Mouse (Mus musculus): Measurements from ENCODE around the gene Krt86. TPM values are rescaled to one million over a fixed set of nuclear protein-coding genes. Genes with fewer than 3 reads are reported as not detected.

Krt86 gene
- polyA plus RNA-seq, 1 experiment from 2014 or later, result not detected

DNA sequence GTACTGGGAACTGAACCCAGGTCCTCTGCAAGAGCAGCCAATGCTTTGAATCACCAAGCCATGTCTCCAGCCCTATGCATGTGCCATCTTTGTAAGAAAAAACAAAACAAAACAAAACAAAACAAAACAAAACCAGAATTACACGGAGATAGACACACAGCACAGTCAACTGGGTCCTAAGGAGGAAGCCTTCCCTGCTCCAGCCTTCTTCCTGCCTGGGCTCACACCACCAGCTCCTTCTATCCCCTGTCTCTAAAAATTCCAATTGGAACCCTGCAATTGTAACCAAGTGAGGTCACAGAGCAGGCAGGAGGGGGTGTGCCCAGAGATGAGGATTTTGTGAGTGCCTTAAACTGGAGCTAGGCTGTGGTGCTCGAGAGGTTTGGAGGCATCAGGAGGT, 25.8 kb upstream of the Krt86 start, which contains the start of gene Krt88:
Gene Krt88 (plus strand): TSS at position 301 of the 400 bp plus-strand sequence.
- H3K36me3 ChIP-seq (replicated peaks; ENCODE audit: insufficient read depth, low read length), result no peaks in the 10 kb centered on the region
- H3K4me1 ChIP-seq (ENCODE audit: insufficient read depth), result no peaks in the 10 kb centered on the region
- H3K27me3 ChIP-seq (ENCODE audit: insufficient read depth, low read length), result no peaks in the 10 kb centered on the region
- no peak within 1 kb of the TSS for H3K27ac ChIP-seq (ENCODE audit: low read depth)
- TF ChIP-seq CTCF (IDR thresholded peaks at IDR 0.05; ENCODE audit: low read depth), result no peak
- no peak for TF ChIP-seq EP300 (IDR thresholded peaks at IDR 0.05; ENCODE audit: low read depth)
- 69% methylated on average over 2 of the region's 2 CpGs for WGBS (ENCODE audit: insufficient replicate concordance)
- DNase-seq (no peak), ATAC-seq (no peak)
- H3K9ac ChIP-seq (replicated peaks), result no peak within 1 kb of the TSS
- no peak within 1 kb of the TSS for H3K4me3 ChIP-seq (ENCODE audit: low read depth, low read length)
- H3K4me2 ChIP-seq (ENCODE audit: low read depth, low read length), result no peak within 1 kb of the TSS
- no peaks in the 10 kb centered on the region for H3K9me3 ChIP-seq (ENCODE audit: low read length)

GRCm38 (mm10) chr15:101453093-101453736, 20.1 kb upstream of the Krt86 start:
- H3K4me2 ChIP-seq (ENCODE audit: low read depth, low read length), result no peak overlapping the region

DNA sequence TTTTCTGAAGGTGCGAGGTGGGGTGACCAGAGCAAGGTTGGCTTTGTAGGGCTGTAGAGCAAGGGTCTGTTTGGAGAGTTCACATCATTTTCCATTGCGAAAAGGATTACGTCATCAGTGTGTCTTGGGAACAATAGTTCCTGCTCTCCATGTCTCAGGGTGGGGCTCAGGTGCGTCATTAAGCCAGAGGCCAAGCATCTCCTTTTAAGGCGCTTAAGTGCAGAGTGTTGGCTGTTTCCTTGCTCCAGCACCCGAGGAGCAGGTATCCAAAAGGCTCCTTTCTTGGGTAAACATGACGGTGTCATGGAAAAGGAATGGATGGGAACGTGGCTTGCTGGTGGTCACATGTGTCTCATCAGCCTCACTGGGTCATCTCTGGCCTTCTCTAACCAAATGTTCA, 18.5 kb upstream of the Krt86 start:
- ATAC-seq, result no peak
- H3K27me3 ChIP-seq (ENCODE audit: insufficient read depth, low read length), result no peaks in the 10 kb centered on the region
- no peak overlapping the region for H3K27ac ChIP-seq (ENCODE audit: low read depth)
- DNase-seq, result no peak
- TF ChIP-seq CTCF (IDR thresholded peaks at IDR 0.05; ENCODE audit: low read depth) (no peak), EP300 (IDR thresholded peaks at IDR 0.05; ENCODE audit: low read depth) (no peak)
- H3K4me2 ChIP-seq (ENCODE audit: low read depth, low read length), result no peak overlapping the region
- 0 out of 2 replicates have a peak, but pooled peaks cover 2% of the 10 kb centered on the region for H3K9me3 ChIP-seq (ENCODE audit: low read length)
- 74% methylated on average over 8 of the region's 8 CpGs for WGBS (ENCODE audit: insufficient replicate concordance)
- peaks cover 2% of the 10 kb centered on the region; the same call in 1 of the 2 replicates for H3K4me1 ChIP-seq (ENCODE audit: insufficient read depth)
- H3K9ac ChIP-seq (replicated peaks), result no peak overlapping the region
- no peaks in the 10 kb centered on the region for H3K36me3 ChIP-seq (replicated peaks; ENCODE audit: insufficient read depth, low read length)
- H3K4me3 ChIP-seq (ENCODE audit: low read depth, low read length), result no peak overlapping the region

More at GRCm38 (mm10) chr15:101453093-101453736, 20.1 kb upstream of the Krt86 start:
- no peaks in the 10 kb centered on the region for H3K27me3 ChIP-seq (ENCODE audit: insufficient read depth, low read length)
- ATAC-seq (peak; percentile 69; the same call in 1 of the 2 replicates), DNase-seq (peak; percentile 82)
- H3K36me3 ChIP-seq (replicated peaks; ENCODE audit: insufficient read depth, low read length), result no peaks in the 10 kb centered on the region
- peaks cover 2% of the 10 kb centered on the region; the same call in 1 of the 2 replicates for H3K4me1 ChIP-seq (ENCODE audit: insufficient read depth)
- H3K4me3 ChIP-seq (ENCODE audit: low read depth, low read length), result no peak overlapping the region
- TF ChIP-seq CTCF (IDR thresholded peaks at IDR 0.05; ENCODE audit: low read depth) (peak; percentile 75), EP300 (IDR thresholded peaks at IDR 0.05; ENCODE audit: low read depth) (no peak)
- H3K9me3 ChIP-seq (ENCODE audit: low read length), result 0 out of 2 replicates have a peak, but pooled peaks cover 2% of the 10 kb centered on the region
- H3K9ac ChIP-seq (replicated peaks), result no peak overlapping the region
- 5% methylated on average over 13 of the region's 13 CpGs for WGBS (ENCODE audit: insufficient replicate concordance)
- H3K27ac ChIP-seq (ENCODE audit: low read depth), result no peak overlapping the region

DNA sequence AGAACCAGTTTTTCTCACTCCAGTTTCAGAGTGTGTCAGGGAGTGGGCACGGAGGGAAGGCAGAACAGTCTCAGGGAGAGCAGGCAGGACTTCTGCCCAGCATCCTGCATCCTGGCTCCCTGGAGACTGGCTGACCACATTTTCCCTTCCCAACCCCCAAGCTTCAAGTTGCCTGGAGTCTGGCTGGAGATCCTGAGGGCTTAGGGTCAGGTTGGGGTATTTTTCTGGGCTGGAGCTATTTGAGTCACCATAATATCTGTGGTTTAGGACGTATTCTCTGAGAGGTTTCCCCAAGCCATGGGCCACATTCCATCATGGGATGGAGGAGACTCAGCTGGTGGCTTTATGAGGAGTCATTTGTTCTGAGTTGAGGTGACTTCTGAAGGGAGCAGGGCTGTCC, 18.0 kb upstream of the Krt86 start:
- 65% methylated on average over 2 of the region's 2 CpGs for WGBS (ENCODE audit: insufficient replicate concordance)
- H3K27ac ChIP-seq (ENCODE audit: low read depth), result no peak overlapping the region
- no peak overlapping the region for H3K4me3 ChIP-seq (ENCODE audit: low read depth, low read length)
- peaks cover 2% of the 10 kb centered on the region; the same call in 1 of the 2 replicates for H3K4me1 ChIP-seq (ENCODE audit: insufficient read depth)
- DNase-seq, result no peak
- H3K27me3 ChIP-seq (ENCODE audit: insufficient read depth, low read length), result no peaks in the 10 kb centered on the region
- no peak overlapping the region for H3K9ac ChIP-seq (replicated peaks)
- H3K9me3 ChIP-seq (ENCODE audit: low read length), result 0 out of 2 replicates have a peak, but pooled peaks cover 2% of the 10 kb centered on the region
- H3K36me3 ChIP-seq (replicated peaks; ENCODE audit: insufficient read depth, low read length), result no peaks in the 10 kb centered on the region
- TF ChIP-seq CTCF (IDR thresholded peaks at IDR 0.05; ENCODE audit: low read depth) (no peak), EP300 (IDR thresholded peaks at IDR 0.05; ENCODE audit: low read depth) (no peak)
- no peak for ATAC-seq
- no peak overlapping the region for H3K4me2 ChIP-seq (ENCODE audit: low read depth, low read length)

DNA sequence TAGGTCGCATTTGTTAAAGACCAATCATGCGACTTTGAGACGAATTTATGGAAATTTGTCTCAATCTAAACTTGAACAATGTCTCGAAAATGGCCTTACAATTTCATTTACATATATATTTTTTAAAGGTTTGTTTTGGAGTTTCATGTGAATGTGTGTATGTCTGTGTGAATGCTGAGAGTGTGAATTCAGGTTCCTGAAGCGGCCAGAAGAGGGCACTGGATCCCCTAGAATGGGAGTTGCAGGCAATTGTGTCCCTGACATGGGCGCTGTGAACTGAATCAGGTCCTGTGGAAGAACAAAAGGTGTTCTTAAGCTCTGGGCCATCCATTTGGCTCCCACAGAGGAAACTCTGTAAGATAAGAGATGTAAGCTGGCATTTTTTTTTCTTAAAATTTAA, 17.4 kb upstream of the Krt86 start:
- no peaks in the 10 kb centered on the region for H3K27me3 ChIP-seq (ENCODE audit: insufficient read depth, low read length)
- no peak overlapping the region for H3K4me3 ChIP-seq (ENCODE audit: low read depth, low read length)
- no peak for TF ChIP-seq EP300 (IDR thresholded peaks at IDR 0.05; ENCODE audit: low read depth)
- peak; percentile 15; the same call in 1 of the 2 replicates for TF ChIP-seq CTCF (IDR thresholded peaks at IDR 0.05; ENCODE audit: low read depth)
- 0 out of 2 replicates have a peak, but pooled peaks cover 2% of the 10 kb centered on the region for H3K9me3 ChIP-seq (ENCODE audit: low read length)
- ATAC-seq, result no peak
- H3K4me1 ChIP-seq (ENCODE audit: insufficient read depth), result peaks cover 2% of the 10 kb centered on the region; the same call in 1 of the 2 replicates
- no peak overlapping the region for H3K9ac ChIP-seq (replicated peaks)
- no peaks in the 10 kb centered on the region for H3K36me3 ChIP-seq (replicated peaks; ENCODE audit: insufficient read depth, low read length)
- no peak overlapping the region for H3K27ac ChIP-seq (ENCODE audit: low read depth)
- DNase-seq, result no peak
- H3K4me2 ChIP-seq (ENCODE audit: low read depth, low read length), result no peak overlapping the region
- WGBS (ENCODE audit: insufficient replicate concordance), result 82% methylated on average over 6 of the region's 6 CpGs

- H3K4me2 ChIP-seq (ENCODE audit: low read depth, low read length), result no peak overlapping the region
- H3K27ac ChIP-seq (ENCODE audit: low read depth), result no peak overlapping the region
- ATAC-seq (no peak), DNase-seq (no peak)
- 0 out of 2 replicates have a peak, but pooled peaks cover 2% of the 10 kb centered on the region for H3K9me3 ChIP-seq (ENCODE audit: low read length)
- H3K27me3 ChIP-seq (ENCODE audit: insufficient read depth, low read length), result no peaks in the 10 kb centered on the region
- no peak for TF ChIP-seq CTCF (IDR thresholded peaks at IDR 0.05; ENCODE audit: low read depth)
- TF ChIP-seq EP300 (IDR thresholded peaks at IDR 0.05; ENCODE audit: low read depth), result no peak
- no peak overlapping the region for H3K9ac ChIP-seq (replicated peaks)
- no peaks in the 10 kb centered on the region for H3K36me3 ChIP-seq (replicated peaks; ENCODE audit: insufficient read depth, low read length)
- no peaks in the 10 kb centered on the region for H3K4me1 ChIP-seq (ENCODE audit: insufficient read depth)
- WGBS (ENCODE audit: insufficient replicate concordance), result 67% methylated on average over 16 of the region's 16 CpGs
- no peak overlapping the region for H3K4me3 ChIP-seq (ENCODE audit: low read depth, low read length)
Measured at GRCm38 (mm10) chr15:101458361-101458930, 14.8 kb upstream of the Krt86 start.

Measured in liver, postnatal 0 days (tissue).